Mouse (Mus musculus) stomach, postnatal 0 days (tissue): ENCODE measurements around the gene Lnx1. TPM values are rescaled to one million over a fixed set of nuclear protein-coding genes. Genes with fewer than 3 reads are reported as not detected.

Experiments used
- ATAC-seq: fragments of 200-750 bp; cut with Nextera tagmentation; 2 replicates; pipeline ENCODE4 v1.8.0; 2017; ENCODE audit not compliant: low FRiP score, low TSS enrichment
- DNase-seq: peaks from one replicate; pipeline ENCODE4 v3.0.0-alpha.2; 2016; ENCODE audit warnings: low spot score
- H3K27ac ChIP-seq: fragments of 300-500 bp; sonication (generic); replicated peaks from 2 replicates; pipeline ENCODE4 v1.5.1; 2014; ENCODE audit warnings: mild to moderate bottlenecking, control low read depth
- H3K27me3 ChIP-seq: fragments of 300-500 bp; sonication (generic); 2 replicates; pipeline ENCODE4 v1.6.1; 2014; ENCODE audit warnings: low read length; ENCODE audit not compliant: control insufficient read depth, insufficient read depth
- H3K36me3 ChIP-seq: fragments of 300-500 bp; sonication (generic); 2 replicates; pipeline ENCODE4 v1.6.1; 2014; ENCODE audit warnings: low read length, mixed read lengths; ENCODE audit not compliant: control insufficient read depth, insufficient read depth
- H3K4me1 ChIP-seq: fragments of 300-500 bp; sonication (generic); replicated peaks from 2 replicates; pipeline ENCODE4 v1.6.1; 2014; ENCODE audit warnings: antibody characterized with exemption; ENCODE audit not compliant: control insufficient read depth, insufficient read depth
- H3K4me2 ChIP-seq: fragments of 300-500 bp; sonication (generic); replicated peaks from 2 replicates; pipeline ENCODE4 v1.6.1; 2014; ENCODE audit warnings: low read depth, mild to moderate bottlenecking, control low read depth, moderate library complexity
- H3K4me3 ChIP-seq: fragments of 300-500 bp; sonication (generic); 2 replicates; pipeline ENCODE4 v1.5.1; 2014; ENCODE audit warnings: low read depth, low read length, control low read depth
- H3K9ac ChIP-seq: fragments of 300-500 bp; sonication (generic); 2 replicates; pipeline ENCODE4 v1.6.1; 2014; ENCODE audit warnings: mild to moderate bottlenecking, low read length, control low read depth, mixed read lengths
- H3K9me3 ChIP-seq: fragments of 300-500 bp; sonication (generic); 2 replicates; pipeline ENCODE4 v1.6.1; 2016; ENCODE audit warnings: low read length; ENCODE audit not compliant: control insufficient read depth
- CTCF ChIP-seq: IDR thresholded peaks from 2 replicates; pipeline ENCODE4 v1.5.1; 2016; ENCODE audit warnings: antibody characterized with exemption, low read depth, mild to moderate bottlenecking, moderate library complexity
- EP300 ChIP-seq: optimal IDR thresholded peaks from 2 replicates; pipeline ENCODE3; 2016; ENCODE audit warnings: antibody characterized with exemption
- WGBS: fragments of 180-500 bp; shearing (Covaris S2); extraction: QIAGEN DNeasy Blood & Tissue Kit; methylation state at CpG from one replicate; pipeline ENCODE4 v1.1.7; 2014; 5-methylcytosine and 5-hydroxymethylcytosine counted together
- polyA plus RNA-seq: library from polyadenylated mRNA; unstranded; fragments of >200 nt; fragmentation: Nextera tagmentation; extraction: Ambion mirVana; gene quantifications from 2 replicates; pipeline ENCODE4 v1.2.1, GENCODE M21; 2015

Lnx1 gene
- polyA plus RNA-seq, 1 experiment from 2014 or later = 13.1 TPM

DNA sequence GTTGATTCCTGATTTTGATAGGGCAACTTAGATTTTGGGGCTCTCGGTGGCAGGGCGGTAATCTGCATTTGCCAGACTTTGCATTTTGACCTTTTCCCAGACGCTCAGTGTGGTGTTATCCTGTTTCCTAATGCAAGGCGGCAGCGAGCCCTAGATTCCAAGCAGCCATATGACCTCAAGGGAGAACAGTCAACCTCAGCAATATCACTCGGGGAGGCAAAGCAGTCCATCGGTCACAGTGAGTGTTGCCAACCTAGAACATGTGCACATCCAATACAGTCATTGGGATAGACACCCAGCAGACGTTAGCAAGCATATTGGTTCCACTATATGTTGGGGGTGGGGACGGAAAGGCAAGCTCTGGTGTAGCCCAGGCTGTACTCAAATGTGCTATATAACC lies 54.5 kb downstream of the Lnx1 start:
- no peak overlapping the region for H3K4me2 ChIP-seq
- no peak overlapping the region for H3K9ac ChIP-seq
- ATAC-seq = no peak
- no peak for TF ChIP-seq EP300
- no peak for TF ChIP-seq CTCF
- no peaks in the 10 kb centered on the region for H3K9me3 ChIP-seq
- 91% methylated on average over 9 of the region's 9 CpGs for WGBS
- H3K4me3 ChIP-seq = no peak overlapping the region
- H3K4me1 ChIP-seq = no peaks in the 10 kb centered on the region
- H3K36me3 ChIP-seq = no peaks in the 10 kb centered on the region
- no peak overlapping the region for H3K27ac ChIP-seq
- H3K27me3 ChIP-seq = no peaks in the 10 kb centered on the region
- DNase-seq = no peak

DNA sequence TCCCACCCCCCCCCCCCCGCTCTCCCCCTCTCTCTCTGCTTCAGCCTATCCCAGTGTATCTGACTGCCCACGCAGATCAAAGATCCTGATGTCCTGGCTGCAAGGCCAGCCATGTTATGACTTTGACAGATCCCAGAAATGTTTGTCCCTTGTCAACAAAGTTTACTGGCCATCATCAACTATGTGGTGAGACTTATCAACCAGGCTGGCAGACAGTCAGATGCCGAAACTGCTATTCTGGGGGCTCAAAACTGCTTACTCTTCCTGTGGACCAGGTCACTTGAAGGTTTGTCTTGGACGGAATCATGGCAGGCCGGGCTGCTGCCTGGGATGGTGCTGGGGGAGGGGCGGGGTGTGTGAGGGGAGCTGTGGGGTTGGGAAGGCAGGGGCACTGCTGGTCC lies 55.1 kb downstream of the Lnx1 start:
- no peak overlapping the region for H3K27ac ChIP-seq
- no peak overlapping the region for H3K9ac ChIP-seq
- H3K4me2 ChIP-seq = no peak overlapping the region
- DNase-seq = no peak
- H3K9me3 ChIP-seq = no peaks in the 10 kb centered on the region
- ATAC-seq = no peak
- WGBS = 46% methylated on average over 5 of the region's 6 CpGs
- no peak overlapping the region for H3K4me3 ChIP-seq
- H3K36me3 ChIP-seq = no peaks in the 10 kb centered on the region
- no peaks in the 10 kb centered on the region for H3K4me1 ChIP-seq
- H3K27me3 ChIP-seq = no peaks in the 10 kb centered on the region
- TF ChIP-seq EP300 (no peak), CTCF (no peak)

DNA sequence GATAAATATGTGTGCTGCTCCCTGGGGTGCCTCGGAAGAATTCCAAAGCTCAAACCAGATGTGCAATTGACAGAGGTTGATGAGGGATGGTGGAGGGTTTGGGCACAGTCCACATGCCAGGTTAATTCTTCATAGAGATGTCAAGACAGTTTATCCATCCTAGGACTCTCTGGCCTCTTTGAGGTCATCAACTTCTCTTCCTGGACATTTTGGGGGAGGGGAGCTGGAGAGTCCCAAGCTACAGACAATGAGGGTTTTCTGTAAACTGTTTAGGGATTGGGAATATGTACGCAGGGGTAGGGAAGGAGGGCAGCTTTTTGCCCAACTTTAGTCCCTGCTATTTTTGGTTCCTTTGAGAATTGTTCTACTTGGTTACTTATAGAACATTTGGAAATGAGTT lies 60.4 kb downstream of the Lnx1 start:
- no peak overlapping the region for H3K9ac ChIP-seq
- H3K27ac ChIP-seq = no peak overlapping the region
- no peaks in the 10 kb centered on the region for H3K36me3 ChIP-seq
- TF ChIP-seq CTCF (no peak), EP300 (no peak)
- DNase-seq (no peak), ATAC-seq (no peak)
- H3K27me3 ChIP-seq = no peaks in the 10 kb centered on the region
- no peaks in the 10 kb centered on the region for H3K9me3 ChIP-seq
- 50% methylated on average over 2 of the region's 2 CpGs for WGBS
- no peaks in the 10 kb centered on the region for H3K4me1 ChIP-seq
- no peak overlapping the region for H3K4me3 ChIP-seq
- no peak overlapping the region for H3K4me2 ChIP-seq

DNA sequence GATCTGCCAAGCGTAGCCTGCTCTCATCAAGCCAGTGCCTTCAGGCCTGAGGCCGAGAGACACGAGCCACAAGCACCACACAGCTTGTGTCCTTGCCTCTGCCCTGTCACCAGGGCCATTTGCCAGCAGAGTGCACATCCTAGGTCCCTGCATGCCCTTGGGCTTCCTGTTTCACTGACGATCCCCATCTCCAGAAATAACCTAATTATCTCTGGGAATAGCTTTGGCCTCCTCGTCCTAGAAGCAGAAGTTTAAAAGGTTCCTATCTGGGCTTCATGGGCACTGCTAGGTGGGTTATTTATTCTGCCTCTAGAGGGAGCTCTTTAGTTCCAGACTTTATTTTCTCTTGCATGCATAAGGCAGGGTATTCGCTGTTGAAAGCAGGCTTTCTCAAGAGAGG lies 61.7 kb downstream of the Lnx1 start:
- Histone ChIP-seq H3K4me1 (no peaks in the 10 kb centered on the region), H3K36me3 (no peaks in the 10 kb centered on the region), H3K9me3 (no peaks in the 10 kb centered on the region), H3K4me2 (no peak overlapping the region), H3K27ac (no peak overlapping the region), H3K27me3 (no peaks in the 10 kb centered on the region), H3K4me3 (no peak overlapping the region), H3K9ac (no peak overlapping the region)
- peak; percentile 74 for TF ChIP-seq CTCF
- no peak for TF ChIP-seq EP300
- WGBS = 56% methylated on average over 6 of the region's 6 CpGs
- DNase-seq = no peak
- peak; percentile 38; the same call in 1 of the 2 replicates for ATAC-seq

DNA sequence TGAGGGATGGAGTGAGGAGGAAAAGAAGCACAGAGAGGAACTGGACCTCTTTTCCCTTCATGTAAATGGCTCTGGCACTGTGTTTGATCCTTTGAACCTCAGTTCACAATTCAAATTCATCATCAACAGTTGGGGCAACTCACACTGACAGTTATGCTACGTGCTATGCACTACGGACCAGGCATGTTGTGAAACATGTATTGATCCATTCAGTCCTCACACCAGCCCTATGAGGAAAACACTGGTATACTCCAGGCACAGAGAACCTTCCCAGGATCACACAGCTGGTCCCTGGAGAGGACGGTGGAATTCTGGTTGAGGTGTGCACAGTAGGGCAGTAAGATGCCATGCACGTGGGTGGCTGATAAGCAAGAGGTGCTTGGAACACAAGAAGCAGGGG lies 62.2 kb downstream of the Lnx1 start:
- no peak overlapping the region for H3K4me3 ChIP-seq
- ATAC-seq (no peak), DNase-seq (no peak)
- H3K4me2 ChIP-seq = no peak overlapping the region
- TF ChIP-seq EP300 (no peak), CTCF (no peak)
- H3K9ac ChIP-seq = no peak overlapping the region
- WGBS = 73% methylated on average over 4 of the region's 4 CpGs
- no peaks in the 10 kb centered on the region for H3K4me1 ChIP-seq
- no peaks in the 10 kb centered on the region for H3K36me3 ChIP-seq
- no peaks in the 10 kb centered on the region for H3K27me3 ChIP-seq
- H3K9me3 ChIP-seq = no peaks in the 10 kb centered on the region
- H3K27ac ChIP-seq = no peak overlapping the region

DNA sequence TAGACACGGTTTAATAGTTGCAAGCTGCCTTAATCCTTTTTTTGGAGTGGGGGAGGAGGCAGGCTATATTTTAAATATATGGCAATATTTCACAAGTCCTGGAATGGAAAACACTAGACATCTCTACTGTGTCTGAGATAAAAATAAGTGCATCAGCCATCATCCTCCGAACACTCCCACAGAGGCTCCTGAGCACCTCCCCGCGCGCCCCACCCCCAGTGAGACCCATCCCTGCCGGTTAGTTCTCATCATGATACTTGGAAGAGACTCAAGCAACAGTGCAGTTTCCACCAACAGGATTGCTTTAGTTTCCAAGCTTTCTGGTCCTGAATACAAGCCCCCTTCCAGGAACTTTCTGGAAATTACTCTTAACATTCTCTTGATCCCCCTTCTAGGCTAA lies 63.2 kb downstream of the Lnx1 start:
- H3K9ac ChIP-seq = no peak overlapping the region
- TF ChIP-seq EP300 (no peak), CTCF (no peak)
- H3K27me3 ChIP-seq = no peaks in the 10 kb centered on the region
- ATAC-seq (no peak), DNase-seq (no peak)
- H3K4me2 ChIP-seq = no peak overlapping the region
- no peak overlapping the region for H3K27ac ChIP-seq
- H3K9me3 ChIP-seq = no peaks in the 10 kb centered on the region
- WGBS = 78% methylated on average over 6 of the region's 6 CpGs
- H3K4me1 ChIP-seq = no peaks in the 10 kb centered on the region
- no peak overlapping the region for H3K4me3 ChIP-seq
- H3K36me3 ChIP-seq = no peaks in the 10 kb centered on the region
